Mouse (Mus musculus) stomach, adult 2 months (tissue): ENCODE measurements around the gene Azi2. TPM values are rescaled to one million over a fixed set of nuclear protein-coding genes. Genes with fewer than 3 reads are reported as not detected.

ENCODE experiments used
- polyA plus RNA-seq: library from polyadenylated mRNA; depleted of rRNA; stranded (reverse); fragments of >200 nt; gene quantifications from 2 replicates; pipeline ENCODE4 v1.2.3, GENCODE M21; 2012; rRNA removed

The Azi2 gene
- 8.6 and 20.8 TPM in 2 replicates for polyA plus RNA-seq

GRCm38 (mm10) chr9:118040218-118041021, at the start of gene Azi2:
Gene Azi2, plus strand, starts transcription at chr9:118040499.

Other genes with a start within 250 kb of the Azi2 start
- gene Cmc1, start 109.7 kb downstream of the Azi2 start, polyA plus RNA-seq: 0.33 and 0.82 TPM in 2 replicates